Mouse (Mus musculus): Measurements from ENCODE around the gene Clock. TPM values are rescaled to one million over a fixed set of nuclear protein-coding genes. Genes with fewer than 3 reads are reported as not detected.
A peak's percentile ranks its signal among the peaks of the same experiment; 100 is the strongest.

The Clock gene
- total RNA-seq (2014; rRNA removed) (20.5 and 28.5 TPM in 2 replicates), polyA plus RNA-seq (2015; fragmentation: Nextera tagmentation; extraction: Ambion mirVana) (4.1 and 7.3 TPM in 2 replicates)

DNA sequence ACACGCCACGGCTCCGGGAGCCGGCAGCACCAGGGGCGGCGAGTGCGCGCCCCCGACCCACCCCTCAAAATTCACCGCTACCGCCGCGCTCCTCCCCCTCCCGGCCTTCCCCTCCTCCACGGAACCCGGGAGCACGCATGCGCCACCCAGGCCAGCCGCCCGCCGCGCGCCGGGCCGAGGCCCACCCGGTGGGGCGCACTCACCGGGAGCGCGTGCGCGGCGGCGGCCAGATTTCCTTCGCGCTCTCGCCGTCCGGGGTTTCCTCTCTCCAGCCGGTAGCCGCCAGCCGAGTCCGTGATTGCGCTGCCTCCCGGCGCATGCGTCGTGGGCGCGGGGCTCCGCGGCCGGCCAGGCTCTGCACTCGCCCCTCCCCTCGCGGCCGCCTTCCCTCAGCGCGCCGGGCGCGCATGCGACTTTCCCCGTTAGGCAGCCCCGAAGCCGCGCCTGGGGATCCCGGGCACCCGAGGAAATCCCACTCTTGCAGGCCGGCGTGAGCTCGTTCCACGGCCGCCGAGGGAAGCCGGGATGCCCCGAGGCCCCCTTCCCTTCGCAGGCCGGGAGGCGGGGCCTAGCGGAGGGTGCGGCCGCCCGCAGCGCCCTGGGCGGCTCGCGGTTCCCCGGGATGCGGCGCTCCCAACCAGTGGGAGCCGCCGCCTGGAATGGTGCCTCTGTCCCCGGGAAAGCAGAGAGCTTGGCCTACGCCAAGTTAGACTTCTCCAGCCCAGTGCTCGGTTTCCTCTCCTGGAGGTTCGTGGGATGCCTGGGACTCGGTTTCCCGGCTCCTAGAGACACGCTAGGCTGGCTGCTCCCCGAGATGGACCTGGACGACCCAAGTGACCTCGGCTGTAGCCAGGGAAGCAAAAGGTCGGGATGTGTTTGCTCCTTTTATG lies at the start of gene Clock:
TSS of gene Clock (minus strand) at position 341 of the 890 bp plus-strand sequence.
- peak; percentile 93 for ATAC-seq
- no peaks in the 10 kb centered on the region for H3K9me3 ChIP-seq (ENCODE audit: low read length)
- peak; percentile 3; the same call in 1 of the 2 replicates for TF ChIP-seq CTCF (IDR thresholded peaks at IDR 0.05; ENCODE audit: low read depth)
- H3K4me3 ChIP-seq (ENCODE audit: low read depth, low read length): peak within 1 kb of the TSS; percentile 93
- H3K4me2 ChIP-seq (ENCODE audit: low read depth): peak within 1 kb of the TSS; percentile 75
- peak; percentile 94 for DNase-seq
- 6% methylated on average over 91 of the region's 104 CpGs for WGBS
- peak within 1 kb of the TSS; percentile 81 for H3K9ac ChIP-seq
- 0 out of 2 replicates have a peak, but pooled peaks cover 16% of the 10 kb centered on the region for H3K4me1 ChIP-seq (ENCODE audit: insufficient read depth)
- no peaks in the 10 kb centered on the region for H3K36me3 ChIP-seq (ENCODE audit: insufficient read depth)
- H3K27me3 ChIP-seq (ENCODE audit: insufficient read depth, low read length): no peaks in the 10 kb centered on the region
- peak within 1 kb of the TSS; percentile 97 for H3K27ac ChIP-seq (ENCODE audit: low read depth, low read length)

GRCm38 (mm10) chr5:76351953-76352611 lies 47.5 kb upstream of the Clock start:
- Histone ChIP-seq H3K4me3 (ENCODE audit: low read depth, low read length) (no peak overlapping the region), H3K4me1 (ENCODE audit: insufficient read depth) (no peaks in the 10 kb centered on the region), H3K27ac (ENCODE audit: low read depth, low read length) (no peak overlapping the region), H3K27me3 (ENCODE audit: insufficient read depth, low read length) (no peaks in the 10 kb centered on the region), H3K36me3 (ENCODE audit: insufficient read depth) (no peaks in the 10 kb centered on the region), H3K4me2 (ENCODE audit: low read depth) (no peak overlapping the region), H3K9me3 (ENCODE audit: low read length) (no peaks in the 10 kb centered on the region), H3K9ac (no peak overlapping the region)
- ATAC-seq (peak; percentile 93), DNase-seq (peak; percentile 47)
- TF ChIP-seq CTCF (IDR thresholded peaks at IDR 0.05; ENCODE audit: low read depth): peak; percentile 42; the same call in 1 of the 2 replicates
- 11% methylated on average over 7 of the region's 7 CpGs for WGBS

DNA sequence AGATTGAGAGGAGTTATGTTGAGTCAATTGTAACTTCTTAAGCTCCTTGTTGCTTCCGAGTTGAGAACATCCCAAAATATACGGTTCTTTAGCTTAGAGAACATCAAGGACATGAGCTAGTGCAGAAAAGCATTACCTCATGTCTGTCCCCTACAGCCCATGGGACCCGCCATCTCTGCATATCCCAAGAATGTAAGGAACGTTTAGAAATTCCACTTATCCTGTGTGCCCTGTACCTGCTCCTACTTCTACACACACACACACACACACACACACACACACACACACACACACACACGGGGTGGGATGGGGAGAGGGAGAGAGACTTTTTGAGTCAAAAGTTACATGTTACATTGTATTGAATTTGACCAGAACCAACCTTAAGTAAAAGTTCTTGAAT lies 46.9 kb upstream of the Clock start:
- no peak for ATAC-seq
- H3K4me1 ChIP-seq (ENCODE audit: insufficient read depth): no peaks in the 10 kb centered on the region
- no peak for TF ChIP-seq CTCF (IDR thresholded peaks at IDR 0.05; ENCODE audit: low read depth)

GRCm38 (mm10) chr5:76346137-76346536 lies 41.5 kb upstream of the Clock start:
- no peak overlapping the region for H3K4me2 ChIP-seq (ENCODE audit: low read depth)
- DNase-seq (peak; percentile 56), ATAC-seq (peak; percentile 89)
- no peak for TF ChIP-seq CTCF (IDR thresholded peaks at IDR 0.05; ENCODE audit: low read depth)
- no peak overlapping the region for H3K4me3 ChIP-seq (ENCODE audit: low read depth, low read length)
- H3K27me3 ChIP-seq (ENCODE audit: insufficient read depth, low read length): no peaks in the 10 kb centered on the region
- H3K9ac ChIP-seq: no peak overlapping the region
- H3K4me1 ChIP-seq (ENCODE audit: insufficient read depth): no peaks in the 10 kb centered on the region
- no peaks in the 10 kb centered on the region for H3K36me3 ChIP-seq (ENCODE audit: insufficient read depth)
- WGBS: 19% methylated on average over 2 of the region's 2 CpGs
- H3K27ac ChIP-seq (ENCODE audit: low read depth, low read length): no peak overlapping the region
- no peaks in the 10 kb centered on the region for H3K9me3 ChIP-seq (ENCODE audit: low read length)

More for the DNA sequence above, 46.9 kb upstream of the Clock start:
- Histone ChIP-seq H3K27me3 (ENCODE audit: insufficient read depth, low read length) (no peaks in the 10 kb centered on the region), H3K4me3 (ENCODE audit: low read depth, low read length) (no peak overlapping the region), H3K27ac (ENCODE audit: low read depth, low read length) (no peak overlapping the region), H3K4me2 (ENCODE audit: low read depth) (no peak overlapping the region), H3K9me3 (ENCODE audit: low read length) (no peaks in the 10 kb centered on the region), H3K9ac (no peak overlapping the region), H3K36me3 (ENCODE audit: insufficient read depth) (no peaks in the 10 kb centered on the region)
- DNase-seq: no peak
- 74% methylated on average over 5 of the region's 5 CpGs for WGBS

- 81% methylated on average over 2 of the region's 2 CpGs for WGBS
These were observed 36.3 kb upstream of the Clock start for GRCm38 (mm10) chr5:76340931-76341330.

GRCm38 (mm10) chr5:76337100-76337499 lies 32.5 kb upstream of the Clock start:
- no peak overlapping the region for H3K4me2 ChIP-seq (ENCODE audit: low read depth)
- WGBS: 85% methylated on average over 8 of the region's 8 CpGs
- H3K4me1 ChIP-seq (ENCODE audit: insufficient read depth): no peaks in the 10 kb centered on the region
- no peak for DNase-seq
- no peak overlapping the region for H3K27ac ChIP-seq (ENCODE audit: low read depth, low read length)
- H3K4me3 ChIP-seq (ENCODE audit: low read depth, low read length): no peak overlapping the region
- no peak for TF ChIP-seq CTCF (IDR thresholded peaks at IDR 0.05; ENCODE audit: low read depth)
- no peaks in the 10 kb centered on the region for H3K27me3 ChIP-seq (ENCODE audit: insufficient read depth, low read length)
- H3K36me3 ChIP-seq (ENCODE audit: insufficient read depth): no peaks in the 10 kb centered on the region
- no peak overlapping the region for H3K9ac ChIP-seq
- ATAC-seq: no peak
- H3K9me3 ChIP-seq (ENCODE audit: low read length): no peaks in the 10 kb centered on the region

More at GRCm38 (mm10) chr5:76340931-76341330, 36.3 kb upstream of the Clock start:
- H3K4me1 ChIP-seq (ENCODE audit: insufficient read depth): no peaks in the 10 kb centered on the region
- ATAC-seq: no peak
- no peaks in the 10 kb centered on the region for H3K36me3 ChIP-seq (ENCODE audit: insufficient read depth)
- TF ChIP-seq CTCF (IDR thresholded peaks at IDR 0.05; ENCODE audit: low read depth): no peak
- H3K4me3 ChIP-seq (ENCODE audit: low read depth, low read length): no peak overlapping the region
- H3K27me3 ChIP-seq (ENCODE audit: insufficient read depth, low read length): no peaks in the 10 kb centered on the region
- DNase-seq: no peak
- H3K4me2 ChIP-seq (ENCODE audit: low read depth): no peak overlapping the region
- no peaks in the 10 kb centered on the region for H3K9me3 ChIP-seq (ENCODE audit: low read length)
- no peak overlapping the region for H3K27ac ChIP-seq (ENCODE audit: low read depth, low read length)
- no peak overlapping the region for H3K9ac ChIP-seq

- Histone ChIP-seq H3K36me3 (ENCODE audit: insufficient read depth) (no peaks in the 10 kb centered on the region), H3K9ac (no peak overlapping the region), H3K4me1 (ENCODE audit: insufficient read depth) (no peaks in the 10 kb centered on the region), H3K4me3 (ENCODE audit: low read depth, low read length) (no peak overlapping the region), H3K27me3 (ENCODE audit: insufficient read depth, low read length) (no peaks in the 10 kb centered on the region), H3K4me2 (ENCODE audit: low read depth) (no peak overlapping the region), H3K27ac (ENCODE audit: low read depth, low read length) (no peak overlapping the region), H3K9me3 (ENCODE audit: low read length) (no peaks in the 10 kb centered on the region)
- ATAC-seq: no peak
- WGBS: 54% methylated on average over 4 of the region's 4 CpGs
- no peak for DNase-seq
- TF ChIP-seq CTCF (IDR thresholded peaks at IDR 0.05; ENCODE audit: low read depth): no peak
These were observed 29.2 kb upstream of the Clock start for GRCm38 (mm10) chr5:76333833-76334232.
